Mouse (Mus musculus): Measurements from ENCODE around the gene Wdr73. TPM values are rescaled to one million over a fixed set of nuclear protein-coding genes. Genes with fewer than 3 reads are reported as not detected.

The Wdr73 gene
- total RNA-seq, 2 experiments from 2014 or later: 23.3 to 25.6 TPM

GRCm38 (mm10) chr7:80917916-80918465 lies 16.9 kb upstream of the Wdr73 start:
- intact Hi-C loops (cut with DNase I): no loop called here
- TF ChIP-seq CTCF (IDR thresholded peaks at IDR 0.05): no peak
- H3K27ac ChIP-seq: no peak overlapping the region
- DNase-seq (ENCODE audit: extremely low spot score in 1 of 2, low spot score in 2 of 2): no peak
- H3K4me3 ChIP-seq: no peak overlapping the region

DNA sequence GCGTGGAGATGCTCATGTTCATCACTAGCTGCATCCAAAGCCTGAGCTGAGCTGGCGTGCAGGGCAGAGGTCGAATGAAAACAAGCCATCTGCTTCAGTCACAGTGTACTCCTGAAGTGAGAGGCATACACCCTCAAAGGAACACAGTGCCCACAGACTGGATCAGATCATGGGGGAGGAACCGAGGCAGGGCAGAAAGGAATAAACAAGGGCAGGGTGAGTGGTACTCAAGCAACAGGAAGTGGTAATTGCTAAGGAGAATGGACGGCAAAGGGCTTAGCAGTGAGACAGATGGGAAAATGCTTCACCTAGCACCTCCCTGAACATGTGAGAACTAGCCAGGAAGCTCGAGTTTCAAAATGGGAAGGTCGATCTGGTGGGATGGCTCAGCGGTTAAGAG lies 11.4 kb upstream of the Wdr73 start:
- Histone ChIP-seq H3K4me3 (no peak overlapping the region), H3K27ac (no peak overlapping the region)
- TF ChIP-seq CTCF (IDR thresholded peaks at IDR 0.05): no peak
- no peak for DNase-seq (ENCODE audit: extremely low spot score in 1 of 2, low spot score in 2 of 2)
- intact Hi-C loops (cut with DNase I): no loop called here

- intact Hi-C loops (cut with DNase I): no loop called here
- DNase-seq (ENCODE audit: extremely low spot score in 1 of 2, low spot score in 2 of 2): no peak
- no peak overlapping the region for H3K4me3 ChIP-seq
- H3K27ac ChIP-seq: no peak overlapping the region
- no peak for TF ChIP-seq CTCF (IDR thresholded peaks at IDR 0.05)
Measured at GRCm38 (mm10) chr7:80911053-80911452, 10.0 kb upstream of the Wdr73 start.

- peak within 1 kb of the TSS; percentile 0; the same call in 1 of the 2 replicates for H3K27ac ChIP-seq
- intact Hi-C loops (cut with DNase I): loop anchor here (5.0 kb wide), 1 partner anchor 117 kb away; no protein-coding TSS in a partner anchor
- DNase-seq (ENCODE audit: extremely low spot score in 1 of 2, low spot score in 2 of 2): peak; percentile 54 to 65
- no peak for TF ChIP-seq CTCF (IDR thresholded peaks at IDR 0.05)
- peak within 1 kb of the TSS; percentile 40 for H3K4me3 ChIP-seq
Measured at GRCm38 (mm10) chr7:80904921-80905515, 3.9 kb upstream of the Wdr73 start, which contains the start of gene Nmb. Gene Nmb (minus strand): TSS chr7:80905076.

DNA sequence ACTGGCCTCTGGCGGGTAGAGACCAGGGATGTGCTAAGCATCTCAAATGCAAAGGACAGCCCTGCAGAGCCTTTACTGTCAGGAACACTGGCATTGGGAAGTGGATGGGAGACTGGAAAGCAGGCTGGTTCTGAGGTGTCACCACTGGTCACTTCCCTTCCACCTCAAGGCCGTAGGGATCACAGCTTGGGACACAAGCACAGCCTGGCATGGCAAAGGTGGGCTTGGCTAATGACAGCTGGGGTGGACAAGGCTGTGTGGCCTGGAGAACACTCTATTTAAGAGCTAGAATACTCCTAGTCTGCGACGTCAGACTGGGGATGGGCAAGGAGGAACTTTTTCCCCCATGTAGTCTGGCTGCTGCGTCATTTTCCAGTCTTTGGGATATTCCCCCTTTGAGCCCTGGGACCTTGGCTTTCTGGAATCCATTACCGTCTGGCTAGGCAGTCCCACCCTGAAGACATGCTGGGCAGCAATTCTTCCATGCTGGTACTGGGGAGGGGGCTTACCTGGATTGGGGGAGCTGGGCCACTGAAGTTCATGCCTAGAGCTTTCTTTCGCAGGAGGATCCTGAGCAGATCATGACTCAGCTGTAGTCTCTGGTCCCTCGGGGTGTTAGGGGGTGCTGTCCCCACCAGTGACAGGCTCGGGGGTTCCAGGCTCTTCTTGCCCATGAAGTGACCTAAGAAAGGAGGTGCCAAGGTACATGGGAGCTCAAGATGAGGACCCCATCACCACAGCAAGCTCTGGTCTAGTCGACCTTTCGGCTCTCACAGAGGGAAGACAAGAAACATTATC lies 2.8 kb upstream of the Wdr73 start:
- DNase-seq (ENCODE audit: extremely low spot score in 1 of 2, low spot score in 2 of 2): no peak
- no peak for TF ChIP-seq CTCF (IDR thresholded peaks at IDR 0.05)
- Histone ChIP-seq H3K4me3 (no peak overlapping the region), H3K27ac (no peak overlapping the region)
- intact Hi-C loops (cut with DNase I): loop anchor here (5.0 kb wide), 1 partner anchor 118 kb away; no protein-coding TSS in a partner anchor

- DNase-seq (ENCODE audit: extremely low spot score in 1 of 2, low spot score in 2 of 2): no peak
- intact Hi-C loops (cut with DNase I): loop anchor here (2.0 to 5.0 kb wide), 2 partner anchors 41 to 121 kb away; partner anchors contain the start of gene Zscan2
- H3K4me3 ChIP-seq: peak overlapping the region; percentile 55
- no peak for TF ChIP-seq CTCF (IDR thresholded peaks at IDR 0.05)
- peak overlapping the region; percentile 85 for H3K27ac ChIP-seq
Measured at GRCm38 (mm10) chr7:80901541-80902274, 639 bp upstream of the Wdr73 start.

- Histone ChIP-seq H3K27ac (no peak overlapping the region), H3K4me3 (no peak overlapping the region)
- DNase-seq (ENCODE audit: extremely low spot score in 1 of 2, low spot score in 2 of 2): no peak
- TF ChIP-seq CTCF (IDR thresholded peaks at IDR 0.05): no peak
- intact Hi-C loops (cut with DNase I): no loop called here
Measured at GRCm38 (mm10) chr7:80897721-80898120, 3.3 kb downstream of the Wdr73 start.

- no peak for TF ChIP-seq CTCF (IDR thresholded peaks at IDR 0.05)
- DNase-seq (ENCODE audit: extremely low spot score in 1 of 2, low spot score in 2 of 2): peak in 1 of 2 experiments; percentile 52
- no peak overlapping the region for H3K4me3 ChIP-seq
- no peak overlapping the region for H3K27ac ChIP-seq
- intact Hi-C loops (cut with DNase I): no loop called here
Measured at GRCm38 (mm10) chr7:80897134-80897533, 3.9 kb downstream of the Wdr73 start.

GRCm38 (mm10) chr7:80894815-80895519 lies 6.1 kb downstream of the Wdr73 start:
- TF ChIP-seq CTCF (IDR thresholded peaks at IDR 0.05): no peak
- H3K27ac ChIP-seq: no peak overlapping the region
- DNase-seq (ENCODE audit: extremely low spot score in 1 of 2, low spot score in 2 of 2): no peak
- intact Hi-C loops (cut with DNase I): no loop called here
- H3K4me3 ChIP-seq: no peak overlapping the region

GRCm38 (mm10) chr7:80894196-80894595 lies 6.9 kb downstream of the Wdr73 start:
- H3K27ac ChIP-seq: no peak overlapping the region
- intact Hi-C loops (cut with DNase I): no loop called here

GRCm38 (mm10) chr7:80893753-80894129 lies 7.3 kb downstream of the Wdr73 start:
- TF ChIP-seq CTCF (IDR thresholded peaks at IDR 0.05): no peak
- H3K4me3 ChIP-seq: no peak overlapping the region
- intact Hi-C loops (cut with DNase I): no loop called here
- DNase-seq (ENCODE audit: extremely low spot score in 1 of 2, low spot score in 2 of 2): no peak
- H3K27ac ChIP-seq: no peak overlapping the region

More at GRCm38 (mm10) chr7:80894196-80894595, 6.9 kb downstream of the Wdr73 start:
- no peak overlapping the region for H3K4me3 ChIP-seq
- DNase-seq (ENCODE audit: extremely low spot score in 1 of 2, low spot score in 2 of 2): no peak
- TF ChIP-seq CTCF (IDR thresholded peaks at IDR 0.05): no peak

Data from left cerebral cortex, adult 2 months (tissue).